Mouse (Mus musculus) kidney, adult 2 months (tissue): ENCODE measurements around the gene Plekha5.

ENCODE experiments used
- CTCF ChIP-seq: fragments of 200-500 bp; conservative IDR thresholded peaks from 2 replicates; pipeline ENCODE4 v1.5.1; 2011; ENCODE audit warnings: low read depth, mild to moderate bottlenecking, control low read depth, low read length, moderate library complexity, mixed read lengths; ENCODE audit not compliant: insufficient read depth, insufficient read length
- POLR2A ChIP-seq: fragments of 200-500 bp; IDR thresholded peaks from one replicate; pipeline ENCODE4 v1.6.1; 2011; ENCODE audit warnings: low read depth, low read length, control low read depth

GRCm38 (mm10) chr6:140543005-140543794 lies 119.3 kb downstream of the Plekha5 start:
- TF ChIP-seq POLR2A (no peak), CTCF (no peak)
